Mouse (Mus musculus) ovary, adult 18-20 months (tissue): ENCODE results near the gene Zdhhc22.
A peak's percentile ranks its signal among the peaks of the same experiment; 100 is the strongest.

Experiments
- DNase-seq: peaks from one replicate; pipeline ENCODE4 v3.0.0; 2022; ENCODE audit warnings: low spot score, mixed read lengths

Zdhhc22 gene

DNA sequence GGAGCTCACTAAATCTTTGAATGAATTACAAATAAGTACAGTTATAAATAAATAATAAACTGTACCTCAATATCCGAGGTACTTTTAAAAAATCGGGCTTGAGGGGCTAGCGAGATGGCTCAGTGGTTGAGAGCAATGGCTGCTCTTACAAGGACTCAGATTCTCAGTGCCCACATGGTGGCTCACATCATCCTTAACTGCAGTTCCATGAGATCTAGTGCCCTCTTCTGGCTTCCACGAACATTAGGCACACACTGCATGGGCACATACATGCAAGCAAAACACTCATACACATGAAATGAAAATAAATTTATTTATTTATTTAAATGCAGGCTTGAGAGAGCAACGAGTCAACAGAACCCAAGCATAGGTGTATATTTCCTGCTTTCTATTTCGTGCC lies 5.7 kb upstream of the Zdhhc22 start:
- DNase-seq: no peak

- no peak for DNase-seq
These were observed 4.5 kb upstream of the Zdhhc22 start for GRCm38 (mm10) chr12:86994776-86995175.

DNA sequence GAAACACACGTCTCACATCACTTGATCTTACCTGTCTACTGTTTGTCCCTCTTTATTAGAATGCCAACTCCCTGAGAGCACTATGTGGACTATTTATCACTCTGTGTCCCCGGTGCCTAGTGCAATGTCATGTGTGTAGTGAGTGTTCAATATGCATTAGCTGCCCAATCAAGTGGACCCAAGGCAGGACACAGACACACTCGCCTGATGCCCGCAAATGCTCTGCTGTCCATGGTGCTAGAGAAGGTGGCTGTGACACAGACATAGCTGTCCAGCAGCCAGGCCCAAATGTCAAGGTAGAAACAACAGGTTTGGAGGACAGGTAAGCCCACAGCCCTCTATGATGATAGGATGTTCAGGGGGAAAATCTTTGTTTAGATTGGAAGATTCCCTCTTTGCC lies 3.9 kb upstream of the Zdhhc22 start:
- no peak for DNase-seq

DNA sequence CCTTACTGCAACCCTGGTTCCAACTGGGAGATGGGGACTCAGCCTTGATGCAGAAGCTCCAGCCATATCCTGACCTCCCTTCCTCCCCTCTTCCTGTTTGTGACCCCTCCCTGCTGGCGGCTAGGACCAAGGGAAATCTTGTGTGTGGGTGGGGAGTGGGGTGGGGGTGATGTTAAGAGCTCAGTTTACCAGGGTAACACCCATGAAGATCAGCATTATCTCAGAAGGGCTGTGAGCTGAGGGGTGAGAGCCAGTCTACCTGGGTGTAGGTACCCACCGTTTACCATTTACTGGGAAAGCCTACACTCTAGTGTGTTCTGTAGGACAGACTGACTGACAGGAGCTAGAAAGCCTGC lies 503 bp upstream of the Zdhhc22 start:
- DNase-seq: no peak

GRCm38 (mm10) chr12:86989378-86989777 lies 852 bp downstream of the Zdhhc22 start:
- DNase-seq: no peak

DNA sequence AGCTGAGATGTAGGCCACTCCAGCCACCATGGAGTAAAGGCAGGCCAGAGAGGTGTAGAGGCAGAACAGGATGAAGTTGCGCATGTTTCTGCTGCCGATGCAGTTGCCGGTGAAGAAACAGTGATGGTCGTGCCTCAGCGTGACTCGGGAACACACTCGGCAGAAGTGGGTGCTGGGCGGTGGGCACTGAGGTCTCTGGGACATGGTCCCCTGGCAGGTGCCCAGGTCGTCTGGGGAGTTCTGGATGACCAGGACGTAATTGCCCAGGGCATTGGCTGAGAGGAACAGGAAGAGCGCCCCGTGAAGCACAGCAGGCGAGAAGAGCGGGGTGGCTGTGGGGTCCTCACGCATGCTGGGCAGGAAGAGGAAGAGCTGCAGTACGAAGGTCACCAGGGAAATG lies 2.0 kb downstream of the Zdhhc22 start:
- no peak for DNase-seq

DNA sequence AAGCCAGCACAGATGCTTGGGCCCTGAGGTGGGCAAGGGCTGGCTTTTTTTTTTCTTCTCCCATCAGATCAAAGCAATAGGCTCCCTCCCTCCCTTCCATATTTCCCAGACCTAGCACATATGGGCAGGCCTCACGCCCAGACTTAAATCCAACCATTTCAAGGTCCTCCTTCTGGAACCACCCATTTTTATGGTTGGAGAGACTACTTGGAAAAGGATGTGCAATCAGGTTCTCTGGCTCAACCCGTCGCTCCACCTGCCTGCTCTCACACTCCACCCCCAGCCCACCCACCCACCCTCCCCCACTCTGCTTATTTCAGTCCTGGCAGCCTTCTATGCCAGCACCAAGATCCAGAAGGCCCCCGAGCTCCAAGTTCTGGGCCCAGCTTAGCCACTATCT lies 3.7 kb downstream of the Zdhhc22 start:
- DNase-seq: no peak

DNA sequence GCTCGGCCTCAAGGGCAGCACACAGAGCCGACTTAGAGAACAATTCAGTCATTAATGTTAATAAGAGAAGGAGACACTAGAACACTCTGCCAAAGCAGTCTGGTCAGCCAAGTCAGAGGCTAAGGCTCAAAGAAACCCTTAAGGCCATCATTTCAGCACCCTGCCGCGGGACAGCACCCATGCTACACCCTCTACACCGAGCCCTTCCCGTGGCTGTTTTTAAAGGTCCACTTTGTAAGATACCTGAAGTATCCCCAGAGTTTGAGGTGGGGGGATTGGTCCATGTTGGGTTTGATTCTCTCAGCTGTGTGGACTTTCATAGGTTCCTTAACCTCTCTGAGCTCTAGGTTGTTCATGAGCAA lies 6.1 kb downstream of the Zdhhc22 start:
- no peak for DNase-seq

GRCm38 (mm10) chr12:86983470-86984193 lies 6.6 kb downstream of the Zdhhc22 start:
- DNase-seq: peak; percentile 30

- DNase-seq: no peak
These were observed 9.1 kb downstream of the Zdhhc22 start for GRCm38 (mm10) chr12:86981180-86981579.

GRCm38 (mm10) chr12:86977833-86978232 lies 12.4 kb downstream of the Zdhhc22 start:
- peak; percentile 31 for DNase-seq

DNA sequence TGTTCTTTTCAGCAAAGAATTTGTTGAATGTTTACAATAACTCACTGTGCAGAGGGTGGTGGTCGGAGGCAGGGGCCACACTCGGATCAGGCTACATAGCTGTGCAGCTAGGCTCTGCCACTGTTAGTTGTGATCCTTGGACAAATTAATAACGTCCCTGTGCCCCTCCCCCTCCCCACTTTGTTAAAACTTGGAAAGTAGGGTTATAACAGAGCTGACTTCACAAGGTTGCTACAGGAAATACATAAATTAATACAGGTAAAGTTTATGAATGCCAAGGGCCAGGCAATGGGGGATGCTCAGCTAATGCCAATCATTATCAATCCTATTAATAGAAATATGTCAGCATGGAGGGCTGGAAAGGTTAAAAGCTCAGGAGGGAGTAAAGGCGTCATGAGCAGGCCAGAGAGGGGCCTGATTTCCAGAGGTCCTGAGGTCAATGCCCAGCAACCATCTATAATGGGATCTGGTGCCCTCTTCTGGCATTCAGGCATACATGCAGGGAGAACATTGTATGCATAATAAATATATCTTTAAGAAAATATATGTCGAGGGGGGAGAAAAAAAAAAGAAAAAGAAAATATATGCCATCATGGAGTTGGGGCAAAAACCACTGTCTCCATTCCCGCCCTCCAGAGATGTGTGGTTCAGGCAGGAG lies 13.6 kb downstream of the Zdhhc22 start:
- DNase-seq: no peak

GRCm38 (mm10) chr12:86975761-86976160 lies 14.5 kb downstream of the Zdhhc22 start:
- no peak for DNase-seq

DNA sequence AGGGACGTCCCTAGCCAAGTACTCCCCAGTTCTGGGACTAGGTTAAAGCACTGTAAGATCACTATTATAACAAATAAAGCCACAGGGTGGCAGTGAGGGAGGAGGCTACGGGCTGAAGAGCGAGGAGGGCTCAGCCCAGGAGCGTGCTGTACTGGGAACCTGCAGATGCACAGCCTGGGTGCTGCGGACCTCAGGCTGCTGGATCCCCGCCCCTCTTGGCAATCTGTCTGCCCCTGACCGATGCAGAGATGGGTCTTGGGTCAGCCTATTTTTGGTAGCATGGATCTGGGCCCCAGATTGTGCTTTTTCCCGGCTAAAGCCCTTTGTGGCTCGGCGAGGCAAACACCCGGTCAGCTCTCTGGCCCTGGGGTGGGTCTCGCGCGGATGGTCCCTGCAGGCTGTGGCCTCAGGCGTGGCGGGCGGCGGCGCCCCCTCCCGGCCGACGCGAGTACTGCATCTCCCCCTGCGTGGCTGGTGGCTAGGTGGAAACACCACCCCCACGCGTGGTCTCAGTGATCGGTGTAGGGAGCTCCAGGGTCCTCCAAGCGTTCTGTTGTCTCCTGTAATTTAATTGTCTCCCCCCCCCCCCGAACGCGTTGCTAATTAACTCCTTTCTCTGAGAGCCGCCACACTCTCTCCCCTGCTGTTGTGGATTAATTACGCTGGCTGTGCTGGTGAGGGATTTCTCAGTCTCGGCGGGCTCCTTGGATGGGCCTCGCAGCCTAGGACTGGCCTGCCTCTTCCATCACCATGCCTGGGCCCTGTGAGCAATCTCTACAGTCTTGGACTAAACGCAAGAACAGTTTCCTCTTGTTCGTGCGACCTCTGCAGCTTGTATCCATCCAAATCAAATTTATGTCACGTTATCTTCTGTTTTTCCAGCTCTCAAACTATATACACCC lies 15.6 kb downstream of the Zdhhc22 start:
- peak; percentile 34 for DNase-seq

- no peak for DNase-seq
These were observed 16.5 kb downstream of the Zdhhc22 start for GRCm38 (mm10) chr12:86973706-86974105.

- DNase-seq: peak; percentile 72
These were observed 17.0 kb downstream of the Zdhhc22 start for GRCm38 (mm10) chr12:86973216-86973615.

DNA sequence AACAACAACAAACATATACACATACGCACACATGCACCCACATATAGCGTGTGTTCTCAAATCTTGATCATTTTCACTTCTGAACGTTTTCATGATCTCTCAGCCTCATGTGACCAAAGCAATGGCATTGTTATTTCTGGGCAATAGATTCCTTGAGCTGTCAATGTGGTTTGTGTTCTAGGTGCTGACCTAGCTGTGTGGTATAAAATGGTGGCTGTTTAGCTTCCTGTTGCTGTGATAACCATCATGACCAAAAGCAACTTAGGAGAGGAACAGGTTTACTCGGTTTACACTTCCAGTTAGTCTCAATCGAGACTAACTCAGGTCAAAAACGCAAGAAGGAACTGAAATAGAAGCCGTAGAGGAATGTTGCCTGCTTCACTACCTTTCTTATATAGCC lies 19.1 kb downstream of the Zdhhc22 start:
- no peak for DNase-seq

- DNase-seq: no peak
These were observed 21.0 kb downstream of the Zdhhc22 start for GRCm38 (mm10) chr12:86969220-86969601.

- DNase-seq: no peak
These were observed 21.6 kb downstream of the Zdhhc22 start for GRCm38 (mm10) chr12:86968468-86969219.

GRCm38 (mm10) chr12:86965237-86965799 lies 24.9 kb downstream of the Zdhhc22 start:
- no peak for DNase-seq

DNA sequence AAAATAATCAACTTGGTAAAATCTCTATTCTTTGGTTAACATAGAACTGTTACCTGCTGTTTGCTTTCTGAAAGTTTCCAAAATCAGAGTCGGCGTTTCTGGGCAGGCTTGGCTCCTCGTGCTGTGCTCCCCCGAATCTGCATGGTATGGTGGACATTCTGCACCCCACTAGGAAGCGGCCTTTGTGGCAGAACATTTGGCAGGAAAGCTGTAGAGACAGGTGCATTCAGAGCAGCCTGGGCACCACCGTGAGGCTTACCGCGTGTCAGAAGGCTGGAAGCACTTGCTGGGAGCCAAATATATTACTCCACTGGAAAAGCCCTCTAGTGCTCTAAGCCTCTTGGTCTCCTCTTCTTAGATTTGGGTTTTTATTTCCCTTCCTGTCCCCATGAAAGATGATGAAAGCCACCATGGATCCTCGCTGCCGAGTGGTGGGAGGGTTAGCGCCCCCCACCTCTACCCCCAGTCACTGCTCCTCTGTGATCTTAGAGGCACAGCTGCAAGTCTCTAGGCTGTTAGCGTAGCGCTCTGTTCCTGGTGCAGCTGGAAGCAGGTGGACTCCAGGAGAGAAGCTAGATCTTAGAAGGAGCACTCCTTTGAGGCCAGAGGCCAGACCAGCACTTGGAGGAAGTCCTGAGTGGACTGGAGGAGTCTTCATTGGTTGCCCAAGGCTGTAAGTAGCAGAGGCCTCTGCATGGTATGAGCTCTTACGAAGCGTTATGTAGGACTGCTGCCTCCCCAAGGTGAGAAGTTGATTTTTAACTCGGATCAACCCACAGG lies 25.8 kb downstream of the Zdhhc22 start:
- DNase-seq: no peak
